Mouse (Mus musculus): ENCODE measurements around the gene Pigv.
A peak's percentile ranks its signal among the peaks of the same experiment; 100 is the strongest.

Gene Pigv

GRCm38 (mm10) chr4:133614274-133614761 is 58.1 kb downstream of the Pigv start:
- peak; percentile 46 for DNase-seq (ENCODE audit: low read depth, low spot score)

- DNase-seq (ENCODE audit: low read depth, low spot score) = no peak
These were observed 58.6 kb downstream of the Pigv start for GRCm38 (mm10) chr4:133613867-133614266.

GRCm38 (mm10) chr4:133613026-133613425 is 59.4 kb downstream of the Pigv start:
- no peak for DNase-seq (ENCODE audit: low read depth, low spot score)

GRCm38 (mm10) chr4:133612416-133612815 is 60.0 kb downstream of the Pigv start:
- no peak for DNase-seq (ENCODE audit: low read depth, low spot score)

GRCm38 (mm10) chr4:133611815-133612214 is 60.6 kb downstream of the Pigv start:
- no peak for DNase-seq (ENCODE audit: low read depth, low spot score)

Measured in skeletal muscle tissue, adult 2 months (tissue).